Mouse (Mus musculus): ENCODE measurements around the gene Ccdc188. TPM values are rescaled to one million over a fixed set of nuclear protein-coding genes. Genes with fewer than 3 reads are reported as not detected.

Ccdc188 gene
- polyA plus RNA-seq, 1 experiment from 2014 or later, result not detected

DNA sequence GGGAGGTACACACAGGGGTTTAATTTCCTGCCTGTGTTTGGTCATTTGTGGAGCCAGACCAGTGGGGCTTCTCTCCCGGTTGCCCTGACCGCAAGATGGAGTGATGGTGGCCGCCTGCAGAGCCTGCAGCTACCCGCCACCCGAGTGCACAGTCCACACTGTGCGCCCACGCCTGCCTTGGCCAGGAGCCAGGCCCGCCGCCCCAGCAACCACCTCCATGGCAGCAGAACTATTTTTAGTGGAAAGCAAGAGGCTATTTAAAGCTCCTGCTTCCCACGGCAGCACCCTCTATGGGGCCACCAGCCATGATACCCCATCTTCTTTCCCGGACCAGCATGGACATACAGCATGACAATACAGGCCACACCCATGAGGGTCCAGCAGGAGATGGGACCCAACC is 11.9 kb downstream of the Ccdc188 start:
- H3K36me3 ChIP-seq, result peaks cover 37% of the 10 kb centered on the region
- H3K4me1 ChIP-seq, result peaks cover 28% of the 10 kb centered on the region
- no peaks in the 10 kb centered on the region for H3K27me3 ChIP-seq
- peak overlapping the region; percentile 40; the same call in 1 of the 2 replicates for H3K27ac ChIP-seq
- H3K9me3 ChIP-seq (replicated peaks), result no peaks in the 10 kb centered on the region
- H3K9ac ChIP-seq, result peak overlapping the region; percentile 32; the same call in 1 of the 2 replicates
- 80% methylated on average over 11 of the region's 11 CpGs for WGBS
- no peak overlapping the region for H3K4me3 ChIP-seq
- H3K4me2 ChIP-seq (replicated peaks), result no peak overlapping the region
- no peak for ATAC-seq (ENCODE audit: low FRiP score)

DNA sequence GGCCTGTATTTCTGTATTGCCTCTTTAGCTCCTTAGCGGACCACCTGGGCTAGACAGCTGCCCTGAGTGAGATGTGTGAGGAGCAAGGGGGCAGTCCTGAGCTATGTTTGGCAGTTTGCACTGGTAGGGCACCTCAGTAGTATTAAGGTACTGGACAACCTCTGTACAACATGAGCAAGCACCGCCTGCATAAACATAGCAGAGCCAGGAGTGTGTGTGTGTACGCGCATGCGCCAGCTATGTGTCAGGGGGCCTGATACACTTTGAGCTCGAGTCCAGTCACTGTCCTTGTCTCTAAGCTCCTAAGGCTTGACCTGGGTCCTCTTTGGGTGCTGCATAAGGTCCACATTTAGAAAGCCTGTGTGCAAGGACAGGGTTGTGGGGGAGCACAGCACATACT is 12.9 kb downstream of the Ccdc188 start:
- H3K27ac ChIP-seq, result no peak overlapping the region
- peaks cover 27% of the 10 kb centered on the region for H3K36me3 ChIP-seq
- H3K27me3 ChIP-seq, result no peaks in the 10 kb centered on the region
- ATAC-seq (ENCODE audit: low FRiP score), result no peak
- WGBS, result 97% methylated on average over 6 of the region's 6 CpGs
- peaks cover 30% of the 10 kb centered on the region for H3K4me1 ChIP-seq
- no peak overlapping the region for H3K9ac ChIP-seq
- no peak overlapping the region for H3K4me3 ChIP-seq
- no peaks in the 10 kb centered on the region for H3K9me3 ChIP-seq (replicated peaks)
- H3K4me2 ChIP-seq (replicated peaks), result no peak overlapping the region

DNA sequence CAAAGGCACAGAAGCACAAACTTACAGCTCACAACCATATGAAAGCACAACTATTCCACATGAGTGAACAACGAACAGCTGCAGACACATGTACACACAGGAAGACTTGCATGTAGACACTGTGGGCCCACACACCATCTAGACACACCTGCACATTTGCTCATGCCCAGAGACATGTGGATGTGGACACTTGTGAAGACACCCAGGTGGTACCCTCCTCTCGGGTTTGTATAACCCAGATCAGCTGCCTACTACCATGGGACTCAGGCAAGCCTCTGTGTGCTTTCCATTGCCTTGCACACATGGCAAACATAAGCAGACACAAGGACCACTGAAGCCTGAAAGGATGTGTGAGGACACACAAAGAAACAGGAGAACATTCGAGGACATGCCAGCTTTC is 13.4 kb downstream of the Ccdc188 start:
- no peak overlapping the region for H3K9ac ChIP-seq
- H3K4me2 ChIP-seq (replicated peaks), result no peak overlapping the region
- H3K4me3 ChIP-seq, result no peak overlapping the region
- H3K27me3 ChIP-seq, result no peaks in the 10 kb centered on the region
- no peak for ATAC-seq (ENCODE audit: low FRiP score)
- 83% methylated on average over 3 of the region's 3 CpGs for WGBS
- peaks cover 23% of the 10 kb centered on the region for H3K36me3 ChIP-seq
- peaks cover 34% of the 10 kb centered on the region for H3K4me1 ChIP-seq
- no peak overlapping the region for H3K27ac ChIP-seq
- no peaks in the 10 kb centered on the region for H3K9me3 ChIP-seq (replicated peaks)

DNA sequence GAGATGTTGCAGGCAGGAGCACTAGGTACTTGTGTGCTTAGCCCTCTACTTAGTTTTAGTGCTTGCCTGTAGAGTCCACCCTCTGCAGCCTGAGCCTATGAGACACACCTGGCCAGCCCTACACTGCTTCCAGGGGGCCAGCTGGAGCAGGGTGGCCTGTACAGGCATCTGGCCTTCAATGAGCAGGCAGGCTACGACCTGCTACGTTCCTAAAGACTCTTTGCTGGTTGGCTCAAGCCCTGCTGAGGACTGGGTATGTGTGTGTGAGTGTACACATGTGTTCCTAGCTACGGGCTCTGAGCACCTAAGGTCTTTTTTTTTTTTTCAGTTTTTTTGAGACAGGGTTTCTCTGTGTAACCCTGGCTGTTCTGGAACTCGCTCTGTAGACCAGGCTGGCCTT is 13.8 kb downstream of the Ccdc188 start:
- no peak for ATAC-seq (ENCODE audit: low FRiP score)
- Histone ChIP-seq H3K9me3 (replicated peaks) (no peaks in the 10 kb centered on the region), H3K4me1 (peaks cover 38% of the 10 kb centered on the region), H3K9ac (no peak overlapping the region), H3K27ac (no peak overlapping the region), H3K4me2 (replicated peaks) (no peak overlapping the region), H3K36me3 (peaks cover 19% of the 10 kb centered on the region), H3K27me3 (no peaks in the 10 kb centered on the region), H3K4me3 (no peak overlapping the region)
- WGBS, result 89% methylated on average over 4 of the region's 4 CpGs

DNA sequence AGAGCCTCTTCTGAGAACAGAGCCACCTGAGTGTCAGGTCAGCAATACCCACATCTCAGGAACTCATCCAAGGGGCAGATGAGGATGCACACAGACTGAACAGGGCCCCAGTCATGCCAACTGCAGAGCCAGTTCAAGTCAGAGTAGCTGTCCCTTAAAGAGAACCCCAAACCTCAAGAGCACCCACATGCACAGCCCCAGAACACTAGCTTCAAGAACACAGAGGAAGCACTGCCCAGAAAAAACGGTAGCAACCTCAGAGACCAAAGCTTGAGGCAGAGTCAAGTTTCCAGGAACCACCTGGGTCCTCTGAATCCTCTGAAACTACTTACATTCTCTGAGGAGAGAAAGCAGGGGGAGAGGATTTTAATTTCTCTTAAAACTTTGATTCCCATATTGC is 15.8 kb downstream of the Ccdc188 start:
- H3K4me3 ChIP-seq, result peak overlapping the region; percentile 87; the same call in 1 of the 2 replicates

DNA sequence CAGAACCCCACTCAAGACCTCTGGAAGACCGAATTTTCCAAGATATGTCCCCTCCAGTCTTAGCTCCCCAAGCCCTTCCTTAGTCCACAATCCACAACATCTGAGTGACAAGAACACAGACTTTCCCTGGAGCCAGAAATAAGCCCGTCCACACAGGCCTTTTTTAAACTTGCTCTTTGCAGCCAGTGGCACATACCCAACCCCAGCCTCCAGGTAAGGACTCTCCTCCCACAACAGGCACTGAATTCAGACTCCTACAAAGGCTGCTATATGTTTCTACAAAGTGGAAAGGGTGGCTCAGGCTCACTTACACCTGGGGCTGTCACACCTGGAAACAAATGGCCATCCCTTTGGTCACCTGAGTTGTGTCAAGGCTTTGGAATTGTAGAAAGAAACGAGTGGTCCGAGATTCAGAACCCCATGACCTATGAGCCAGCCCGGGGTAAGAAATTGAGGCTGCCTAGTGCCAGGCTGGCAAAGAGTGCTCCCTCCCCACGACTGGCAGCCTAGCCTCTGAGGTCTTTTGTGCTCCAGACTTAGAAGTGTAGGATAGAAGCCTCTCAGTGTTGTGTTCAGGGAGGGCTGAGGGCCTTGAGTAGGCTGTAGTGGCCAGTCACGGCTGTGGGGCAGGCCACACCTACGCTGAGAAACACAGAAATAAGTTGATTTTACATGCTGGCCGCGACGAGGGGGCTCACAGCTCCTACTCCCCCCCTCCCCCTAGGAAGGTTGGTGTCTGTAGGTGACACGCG is 16.4 kb downstream of the Ccdc188 start:
- Histone ChIP-seq H3K4me2 (replicated peaks) (peak overlapping the region; percentile 78), H3K27me3 (no peaks in the 10 kb centered on the region), H3K4me3 (peak overlapping the region; percentile 87), H3K27ac (peak overlapping the region; percentile 92; the same call in 1 of the 2 replicates), H3K9ac (peak overlapping the region; percentile 97), H3K4me1 (peaks cover 39% of the 10 kb centered on the region), H3K36me3 (peaks cover 14% of the 10 kb centered on the region), H3K9me3 (replicated peaks) (no peaks in the 10 kb centered on the region)
- WGBS, result 24% methylated on average over 13 of the region's 13 CpGs
- peak; percentile 24; the same call in 1 of the 2 replicates for ATAC-seq (ENCODE audit: low FRiP score)

More for the DNA sequence above, 15.8 kb downstream of the Ccdc188 start:
- 71% methylated on average over 1 of the region's 1 CpGs for WGBS
- Histone ChIP-seq H3K9me3 (replicated peaks) (no peaks in the 10 kb centered on the region), H3K36me3 (peaks cover 8% of the 10 kb centered on the region; the same call in 1 of the 2 replicates), H3K27me3 (no peaks in the 10 kb centered on the region), H3K9ac (0 out of 2 replicates have a peak overlapping the region, but pooled peaks have one; percentile 97), H3K27ac (no peak overlapping the region), H3K4me2 (replicated peaks) (peak overlapping the region; percentile 78), H3K4me1 (peaks cover 40% of the 10 kb centered on the region)
- ATAC-seq (ENCODE audit: low FRiP score), result no peak

DNA sequence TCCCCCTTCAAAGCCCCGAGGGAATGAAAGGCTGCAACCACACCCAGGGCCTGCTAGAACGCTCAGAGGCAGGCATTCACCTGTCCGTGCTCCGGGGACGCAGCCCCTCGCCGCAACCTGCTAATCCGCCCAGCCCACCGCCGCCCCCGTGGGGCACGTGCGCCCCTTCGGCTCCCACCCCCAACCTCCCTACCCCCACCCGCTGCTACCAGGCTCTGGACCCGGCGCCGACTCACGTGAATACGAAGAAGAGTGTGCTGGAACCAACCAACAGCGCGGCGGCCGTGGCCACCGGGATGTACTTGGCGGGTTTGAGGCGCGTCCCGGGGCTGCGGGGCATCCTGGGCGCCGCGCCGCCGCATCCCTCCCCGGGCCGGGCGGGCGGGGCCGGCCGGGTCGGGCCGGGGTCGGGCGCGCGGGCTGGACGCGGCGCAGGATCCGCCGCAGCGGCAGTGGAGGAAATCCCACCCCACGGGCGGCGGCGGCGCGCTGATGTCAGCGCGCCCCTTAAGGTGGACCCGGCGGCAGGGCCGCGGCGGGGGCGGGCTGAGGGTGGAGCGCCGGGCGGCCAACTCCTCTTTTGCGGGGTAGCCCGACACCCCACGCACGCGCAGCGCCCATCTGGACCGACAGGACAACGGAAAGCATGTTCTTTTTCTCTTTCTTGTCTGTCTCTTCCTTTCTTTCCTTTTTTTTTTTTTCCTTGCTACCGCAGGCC is 17.2 kb downstream of the Ccdc188 start, which contains the start of gene Zdhhc8:
Gene Zdhhc8 (minus strand): TSS at position 466 of the 718 bp plus-strand sequence.
- Histone ChIP-seq H3K9me3 (replicated peaks) (no peaks in the 10 kb centered on the region), H3K4me3 (peak within 1 kb of the TSS; percentile 87), H3K9ac (peak within 1 kb of the TSS; percentile 97), H3K27me3 (no peaks in the 10 kb centered on the region), H3K4me1 (peaks cover 31% of the 10 kb centered on the region), H3K27ac (peak within 1 kb of the TSS; percentile 92), H3K4me2 (replicated peaks) (peak within 1 kb of the TSS; percentile 78), H3K36me3 (peaks cover 19% of the 10 kb centered on the region)
- WGBS, result under 1% methylated on average over 60 of the region's 79 CpGs
- ATAC-seq (ENCODE audit: low FRiP score), result peak; percentile 80

DNA sequence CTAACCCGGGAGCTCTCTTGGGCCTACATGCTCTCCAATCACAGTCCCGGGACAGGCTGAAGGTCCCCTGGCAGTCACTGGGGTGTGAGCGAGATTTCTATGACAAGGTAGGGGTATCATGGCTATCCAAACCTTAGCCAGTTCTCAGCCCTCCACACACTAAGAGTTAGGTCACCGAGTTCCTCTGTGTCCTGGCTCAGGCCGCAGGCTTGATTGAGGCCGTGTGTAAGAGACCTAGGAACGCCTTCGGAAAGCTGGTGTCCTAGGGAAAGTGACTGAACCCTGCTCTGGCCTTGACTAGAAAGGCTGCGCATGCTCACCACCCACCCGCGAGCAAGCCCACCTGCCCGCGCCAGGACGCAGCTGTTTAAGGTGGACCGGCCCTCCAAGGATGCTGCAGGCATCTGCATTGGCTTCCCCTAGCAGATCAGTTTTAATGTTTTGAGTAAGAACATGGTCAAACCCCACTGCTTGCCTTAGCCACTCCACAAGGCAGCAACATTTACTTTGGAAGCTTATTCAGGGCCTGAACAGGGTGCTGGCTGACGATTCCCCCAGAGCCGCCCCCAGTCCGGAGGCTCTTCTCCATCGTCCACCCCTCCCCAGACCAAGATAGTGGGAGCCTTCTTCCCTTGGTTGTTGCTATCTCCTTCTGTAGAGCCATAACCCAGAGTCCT is 17.8 kb downstream of the Ccdc188 start:
- Histone ChIP-seq H3K27me3 (no peaks in the 10 kb centered on the region), H3K27ac (peak overlapping the region; percentile 92), H3K4me2 (replicated peaks) (peak overlapping the region; percentile 78), H3K9me3 (replicated peaks) (no peaks in the 10 kb centered on the region), H3K9ac (peak overlapping the region; percentile 97), H3K4me3 (peak overlapping the region; percentile 87), H3K36me3 (peaks cover 26% of the 10 kb centered on the region), H3K4me1 (peaks cover 26% of the 10 kb centered on the region)
- peak; percentile 79 for ATAC-seq (ENCODE audit: low FRiP score)
- 3% methylated on average over 19 of the region's 19 CpGs for WGBS

DNA sequence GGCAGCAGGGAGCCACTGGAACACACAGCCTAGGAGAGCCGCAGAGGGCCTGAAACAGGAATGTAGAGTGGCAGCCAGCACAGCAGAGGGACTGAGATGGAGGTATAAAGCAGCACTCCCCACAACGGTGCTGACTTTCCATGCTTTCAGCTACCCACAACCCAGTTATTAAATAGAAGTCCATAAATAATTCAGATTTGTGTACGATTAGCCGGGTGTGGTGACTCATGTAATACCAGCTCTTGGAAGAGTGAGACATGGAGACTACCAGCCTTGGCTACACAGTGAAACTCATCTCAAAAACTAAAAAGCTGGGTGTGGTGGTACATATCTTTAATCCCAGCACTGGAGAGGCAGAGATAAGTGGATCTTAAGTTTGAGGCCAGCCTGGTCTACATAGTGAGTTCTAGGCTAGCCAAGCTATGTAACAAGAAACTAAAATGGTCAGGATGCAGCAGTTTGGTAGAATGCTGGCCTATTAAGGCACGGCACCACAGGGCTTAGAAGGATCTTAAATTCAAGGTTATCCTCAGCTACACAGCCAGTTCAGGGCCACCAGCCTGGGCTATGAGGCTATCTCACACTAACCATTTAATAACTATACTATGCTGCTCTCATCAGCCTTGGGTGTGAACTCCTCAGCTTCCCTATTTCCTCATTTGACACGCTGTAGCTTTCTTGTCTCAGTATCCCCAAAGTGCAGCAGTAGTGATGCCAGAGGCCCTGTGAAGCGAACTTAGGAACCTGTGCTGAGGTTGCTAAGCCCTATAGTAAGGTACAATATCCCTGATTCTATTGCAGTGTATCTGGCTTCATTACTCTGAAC is 19.2 kb downstream of the Ccdc188 start:
- 83% methylated on average over 7 of the region's 7 CpGs for WGBS
- Histone ChIP-seq H3K9me3 (replicated peaks) (no peaks in the 10 kb centered on the region), H3K27ac (0 out of 2 replicates have a peak overlapping the region, but pooled peaks have one; percentile 92), H3K4me2 (replicated peaks) (no peak overlapping the region), H3K4me3 (no peak overlapping the region), H3K4me1 (peaks cover 26% of the 10 kb centered on the region), H3K9ac (peak overlapping the region; percentile 97; the same call in 1 of the 2 replicates), H3K27me3 (no peaks in the 10 kb centered on the region), H3K36me3 (peaks cover 40% of the 10 kb centered on the region)
- ATAC-seq (ENCODE audit: low FRiP score), result no peak

DNA sequence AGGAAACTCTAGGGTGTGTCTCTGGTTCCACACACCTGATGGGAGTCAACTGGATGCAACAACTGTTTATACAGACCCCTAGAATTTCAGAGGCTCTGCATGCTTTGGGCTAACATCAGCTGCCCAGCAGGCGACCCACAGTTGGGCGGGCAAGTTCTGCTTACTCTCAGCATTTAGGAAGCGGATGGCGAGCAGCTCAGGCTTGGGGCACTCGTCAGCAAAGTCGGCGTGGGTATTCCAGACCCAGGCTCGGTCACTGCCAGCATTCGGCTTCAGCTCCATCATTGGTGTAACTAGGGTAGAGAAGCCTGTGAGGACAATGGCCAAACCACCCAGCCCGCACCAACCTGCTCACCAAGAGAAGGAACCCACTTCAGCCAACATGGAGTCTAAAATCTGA is 23.9 kb downstream of the Ccdc188 start:
- WGBS, result 93% methylated on average over 10 of the region's 10 CpGs
- no peak overlapping the region for H3K9ac ChIP-seq
- H3K36me3 ChIP-seq, result peaks cover 86% of the 10 kb centered on the region
- H3K27ac ChIP-seq, result no peak overlapping the region
- no peak overlapping the region for H3K4me3 ChIP-seq
- H3K9me3 ChIP-seq (replicated peaks), result no peaks in the 10 kb centered on the region
- H3K27me3 ChIP-seq, result no peaks in the 10 kb centered on the region
- H3K4me2 ChIP-seq (replicated peaks), result no peak overlapping the region
- peaks cover 5% of the 10 kb centered on the region for H3K4me1 ChIP-seq
- ATAC-seq (ENCODE audit: low FRiP score), result no peak

DNA sequence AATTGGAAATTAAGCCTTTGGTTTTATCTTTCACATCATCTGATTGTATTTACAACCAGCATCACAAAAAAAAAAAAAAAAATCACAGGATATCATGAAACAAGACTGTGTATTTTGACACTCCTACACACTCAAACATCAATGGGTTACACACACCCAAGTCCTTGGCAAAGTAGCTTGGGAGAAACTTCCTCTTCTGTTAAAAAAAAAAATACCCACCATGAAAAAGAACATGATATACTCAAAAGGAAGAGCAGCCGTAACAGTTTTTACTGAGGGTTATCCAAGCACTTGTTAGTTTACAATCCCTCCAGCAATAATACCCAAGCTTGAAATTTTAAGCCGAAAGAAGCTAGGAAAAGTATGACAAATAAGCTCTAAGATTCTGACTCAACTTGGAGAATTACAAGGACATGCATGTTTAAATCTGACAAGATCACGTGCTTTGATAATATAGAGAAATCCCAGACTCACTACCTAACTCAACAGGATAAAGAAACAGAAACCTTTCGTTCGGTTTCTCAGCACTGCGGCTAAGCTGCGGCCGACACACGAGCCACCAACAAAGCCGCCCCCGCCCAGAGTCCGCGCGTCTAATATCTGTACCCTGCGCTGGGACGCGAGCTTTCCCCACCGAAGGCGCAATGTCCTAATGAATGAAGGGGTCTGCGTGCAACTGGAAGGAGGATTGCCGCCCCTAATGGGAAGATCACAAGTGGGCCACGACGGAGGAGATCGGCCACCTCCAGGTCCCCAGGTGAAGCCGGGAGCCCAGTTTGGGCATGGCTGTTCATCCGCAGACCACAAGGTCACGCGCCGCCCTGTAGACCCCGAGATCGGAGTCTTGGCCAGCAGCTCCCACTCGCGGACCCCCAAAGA is 30.1 kb downstream of the Ccdc188 start:
- peaks cover 63% of the 10 kb centered on the region for H3K36me3 ChIP-seq
- H3K4me3 ChIP-seq, result peak overlapping the region; percentile 86
- under 1% methylated on average over 33 of the region's 33 CpGs for WGBS
- peak overlapping the region; percentile 89 for H3K9ac ChIP-seq
- peak overlapping the region; percentile 92 for H3K27ac ChIP-seq
- H3K4me1 ChIP-seq, result peaks cover 38% of the 10 kb centered on the region
- no peaks in the 10 kb centered on the region for H3K9me3 ChIP-seq (replicated peaks)
- H3K4me2 ChIP-seq (replicated peaks), result peak overlapping the region; percentile 88
- peak; percentile 9 for ATAC-seq (ENCODE audit: low FRiP score)
- H3K27me3 ChIP-seq, result no peaks in the 10 kb centered on the region

Data from hindbrain, embryonic 12.5 days (tissue).